Mouse (Mus musculus) left cerebral cortex, postnatal 25 days (tissue): ENCODE results near the gene Cnnm1. TPM values are rescaled to one million over a fixed set of nuclear protein-coding genes. Genes with fewer than 3 reads are reported as not detected.
A peak's percentile ranks its signal among the peaks of the same experiment; 100 is the strongest.
"Not testable (repeated sequence)": the region's sequence is repeated elsewhere in the genome, so short reads cannot be mapped to it uniquely, and the experiment has no call there.

ENCODE experiments used
- DNase-seq, 2 experiments: peaks; one replicate each; pipeline ENCODE4 v3.0.0; 2022; ENCODE audit warnings: low spot score in 2 of 2, mixed read lengths in 1 of 2
- intact Hi-C: fragments of 180-260 bp; cut with DNase I; formaldehyde crosslinking; loops from one replicate; pipeline ENCODE4 v1.15.1; 2025
- total RNA-seq, 2 experiments: library from RNA; stranded (reverse); gene quantifications; 2 replicates each; pipeline ENCODE4 v1.2.3; 2021

The Cnnm1 gene
- total RNA-seq, 2 experiments from 2014 or later: 95.3 to 98.9 TPM

GRCm38 (mm10) chr19:43463546-43464293 is 23.5 kb downstream of the Cnnm1 start:
- DNase-seq: no peak
- intact Hi-C loops: no loop called here

GRCm38 (mm10) chr19:43464294-43464687 is 24.1 kb downstream of the Cnnm1 start:
- intact Hi-C loops: no loop called here
- DNase-seq: no peak

- no peak for DNase-seq
- intact Hi-C loops: no loop called here
These were observed 24.8 kb downstream of the Cnnm1 start for GRCm38 (mm10) chr19:43465076-43465475.

GRCm38 (mm10) chr19:43465601-43466255 is 25.5 kb downstream of the Cnnm1 start:
- intact Hi-C loops: no loop called here
- DNase-seq: no peak

- DNase-seq: peak in 1 of 2 experiments; percentile 77
- intact Hi-C loops: loop anchor here (2.0 kb wide), 1 partner anchor 27 kb away; the partner anchor contains the start of gene Cnnm1
These were observed 27.9 kb downstream of the Cnnm1 start for GRCm38 (mm10) chr19:43467927-43468685.

GRCm38 (mm10) chr19:43469333-43469732 is 29.1 kb downstream of the Cnnm1 start:
- no peak for DNase-seq
- intact Hi-C loops: loop anchor here (2.0 kb wide), 1 partner anchor 29 kb away; the partner anchor contains the start of gene Cnnm1

- DNase-seq: no peak
- intact Hi-C loops: no loop called here
These were observed 32.1 kb downstream of the Cnnm1 start for GRCm38 (mm10) chr19:43472331-43472730.

GRCm38 (mm10) chr19:43472781-43473180 is 32.5 kb downstream of the Cnnm1 start:
- no peak for DNase-seq
- intact Hi-C loops: no loop called here

GRCm38 (mm10) chr19:43475642-43476041 is 35.4 kb downstream of the Cnnm1 start:
- intact Hi-C loops: loop anchor here (5.0 kb wide), 2 partner anchors 73 to 678 kb away; no protein-coding TSS in a partner anchor
- DNase-seq: no peak

- intact Hi-C loops: loop anchor here (5.0 kb wide), 2 partner anchors 74 to 679 kb away; no protein-coding TSS in a partner anchor
- DNase-seq: no peak
These were observed 35.8 kb downstream of the Cnnm1 start for GRCm38 (mm10) chr19:43476063-43476462.

GRCm38 (mm10) chr19:43477436-43477835 is 37.2 kb downstream of the Cnnm1 start:
- intact Hi-C loops: loop anchor here (5.0 kb wide), 2 partner anchors 75 to 680 kb away; no protein-coding TSS in a partner anchor
- peak in 1 of 2 experiments; percentile 36 for DNase-seq

GRCm38 (mm10) chr19:43478891-43479290 is 38.7 kb downstream of the Cnnm1 start:
- intact Hi-C loops: loop anchor here (5.0 kb wide), 2 partner anchors 77 to 682 kb away; no protein-coding TSS in a partner anchor

GRCm38 (mm10) chr19:43479431-43479830 is 39.2 kb downstream of the Cnnm1 start:
- intact Hi-C loops: loop anchor here (5.0 kb wide), 2 partner anchors 77 to 682 kb away; no protein-coding TSS in a partner anchor
- no peak for DNase-seq

More at GRCm38 (mm10) chr19:43478891-43479290, 38.7 kb downstream of the Cnnm1 start:
- peak; percentile 68 to 82 for DNase-seq

- intact Hi-C loops: no loop called here
- no peak for DNase-seq
These were observed 40.3 kb downstream of the Cnnm1 start for GRCm38 (mm10) chr19:43480512-43480911.

GRCm38 (mm10) chr19:43487429-43487828 is 47.2 kb downstream of the Cnnm1 start:
- peak in 1 of 2 experiments; percentile 65 for DNase-seq
- intact Hi-C loops: no loop called here

GRCm38 (mm10) chr19:43493316-43493715 is 53.1 kb downstream of the Cnnm1 start:
- intact Hi-C loops, DNase-seq: not testable (repeated sequence)

GRCm38 (mm10) chr19:43493878-43494277 is 53.6 kb downstream of the Cnnm1 start:
- intact Hi-C loops: no loop called here
- DNase-seq: no peak

GRCm38 (mm10) chr19:43494914-43495313 is 54.7 kb downstream of the Cnnm1 start:
- no peak for DNase-seq
- intact Hi-C loops: no loop called here

- intact Hi-C loops: loop anchor here (2.0 kb wide), 1 partner anchor 31 kb away; no protein-coding TSS in a partner anchor
These were observed 55.6 kb downstream of the Cnnm1 start for GRCm38 (mm10) chr19:43495846-43496245.

GRCm38 (mm10) chr19:43497440-43497839 is 57.2 kb downstream of the Cnnm1 start:
- intact Hi-C loops: loop anchor here (2.0 kb wide), 1 partner anchor 29 kb away; no protein-coding TSS in a partner anchor
- no peak for DNase-seq

More at GRCm38 (mm10) chr19:43495846-43496245, 55.6 kb downstream of the Cnnm1 start:
- peak; percentile 61 to 80 for DNase-seq
